In the genomic region with DNA sequence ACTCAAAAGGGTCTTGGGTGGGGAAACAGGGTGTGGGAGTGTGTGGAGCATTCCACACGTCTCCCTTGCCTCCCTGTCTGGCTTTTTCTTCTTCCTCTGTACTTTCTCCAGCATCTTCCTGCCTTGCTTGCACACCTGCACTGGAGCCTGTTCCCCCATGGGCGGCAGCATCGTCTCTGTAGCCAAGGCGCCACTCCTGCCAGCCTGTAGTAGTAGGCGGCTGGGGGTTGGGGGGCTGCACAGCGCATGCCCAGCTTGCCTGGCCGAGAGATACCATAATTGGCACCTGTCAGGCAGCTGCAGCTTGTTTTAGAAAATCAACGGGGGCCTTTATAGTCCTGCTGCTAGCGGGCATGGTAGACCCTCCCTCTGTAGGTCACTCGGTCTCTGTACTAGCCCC, we compare ENCODE assay signal across 9 mouse cellular contexts. TPM values are rescaled to one million over a fixed set of nuclear protein-coding genes. Genes with fewer than 3 reads are reported as not detected.
A peak's percentile ranks its signal among the peaks of the same experiment; 100 is the strongest.
DNase-seq lines count a peak whose midpoint lies in the region; ATAC-seq and TF ChIP-seq lines count a peak whose summit lies in the region.
"Had no signal": no experiment of that assay in that cellular context is flagged by ENCODE, and none has a peak within 500 bp of the region (broad histone marks: within the 10 kb centered on the region; RNA-seq: fewer than 3 reads in every experiment).

No protein-coding gene starts in this region.

- TF ChIP-seq RAD21 in CH12.LX (IDR thresholded peaks at IDR 0.05; ENCODE audit: low read depth, low read length): no peak

- H3K9me3 ChIP-seq in CH12.LX (replicated peaks; ENCODE audit: low read length): no peaks in the 10 kb centered on the region
- no peaks in the 10 kb centered on the region for H3K9me3 ChIP-seq in hindbrain, postnatal 0 days (ENCODE audit: low read length)
- H3K9me3 ChIP-seq in lung, postnatal 0 days (ENCODE audit: low read length): no peaks in the 10 kb centered on the region

- H3K79me2 ChIP-seq in CH12.LX (replicated peaks; ENCODE audit: control insufficient read depth, extremely low read depth, insufficient read depth, poor library complexity, severe bottlenecking): no peaks in the 10 kb centered on the region

- no peaks in the 10 kb centered on the region for H3K4me1 ChIP-seq in CH12.LX (ENCODE audit: control insufficient read depth in 1 of 2, insufficient read depth in 2 of 2)
- peaks cover 19% of the 10 kb centered on the region for H3K4me1 ChIP-seq in hindbrain, postnatal 0 days (ENCODE audit: insufficient read depth, low read length)
- no peaks in the 10 kb centered on the region for H3K4me1 ChIP-seq in lung, postnatal 0 days (ENCODE audit: insufficient read depth, low read depth, low read length)

- no peak overlapping the region for H3K9ac ChIP-seq in CH12.LX (ENCODE audit: insufficient read depth, low read depth)
- no peak overlapping the region for H3K9ac ChIP-seq in hindbrain, postnatal 0 days (replicated peaks; ENCODE audit: low read length)
- H3K9ac ChIP-seq in lung, postnatal 0 days (replicated peaks; ENCODE audit: low read depth): no peak overlapping the region

- H3K27ac ChIP-seq in CH12.LX (ENCODE audit: insufficient read depth, low read depth): no peak overlapping the region
- no peak overlapping the region for H3K27ac ChIP-seq in hindbrain, postnatal 0 days
- no peak overlapping the region for H3K27ac ChIP-seq in lung, postnatal 0 days (ENCODE audit: low read length)

- H3K4me2 ChIP-seq in CH12.LX (ENCODE audit: insufficient read depth, low read depth, poor library complexity, severe bottlenecking): no peak overlapping the region
- no peak overlapping the region for H3K4me2 ChIP-seq in hindbrain, postnatal 0 days (ENCODE audit: low read depth, low read length)
- H3K4me2 ChIP-seq in lung, postnatal 0 days (replicated peaks; ENCODE audit: low read depth, low read length): no peak overlapping the region

- no peak for TF ChIP-seq EP300 in CH12.LX (IDR thresholded peaks at IDR 0.05; ENCODE audit: low read length)
- no peak for TF ChIP-seq EP300 in lung, postnatal 0 days (IDR thresholded peaks at IDR 0.05)

- dilution Hi-C loops in CH12.LX (cut with MboI; ENCODE audit: extremely low pct_ligation_motif_present, extremely low pct_unique_long_range_greater_than_20kb, low sequenced_read_pairs): no loop called here

- WGBS in hindbrain, postnatal 0 days: 41% methylated on average over 10 of the region's 10 CpGs
- 53% methylated on average over 10 of the region's 10 CpGs for WGBS in lung, postnatal 0 days

- peak; percentile 52 for ATAC-seq in hindbrain, postnatal 0 days
- ATAC-seq in lung, postnatal 0 days: no peak

- no peak for TF ChIP-seq CTCF in CH12.LX (conservative IDR thresholded peaks at IDR 0.05 in 1 of 2, IDR thresholded peaks at IDR 0.05 in 1 of 2; ENCODE audit: low read depth in 2 of 2, low read length in 2 of 2)
- peak; percentile 51 for TF ChIP-seq CTCF in hindbrain, postnatal 0 days (IDR thresholded peaks at IDR 0.05; ENCODE audit: low read depth)
- TF ChIP-seq CTCF in lung, postnatal 0 days (IDR thresholded peaks at IDR 0.05): no peak

- H3K36me3 ChIP-seq in CH12.LX (replicated peaks in 1 of 2; ENCODE audit: control insufficient read depth in 1 of 2, insufficient read depth in 1 of 2, low read length in 1 of 2): no peaks in the 10 kb centered on the region
- no peaks in the 10 kb centered on the region for H3K36me3 ChIP-seq in hindbrain, postnatal 0 days (ENCODE audit: insufficient read depth, low read length)
- no peaks in the 10 kb centered on the region for H3K36me3 ChIP-seq in lung, postnatal 0 days (ENCODE audit: insufficient read depth, low read length)

- in situ Hi-C loops in CH12.LX (cut with MboI; ENCODE audit: low pct_ligation_motif_present, low pct_unique_long_range_greater_than_20kb, low sequenced_read_pairs): no loop called here

- no peak overlapping the region for H3K4me3 ChIP-seq in CH12.LX (replicated peaks in 1 of 3; ENCODE audit: low read depth in 2 of 3, low read length in 2 of 3, poor library complexity in 1 of 3)
- no peak overlapping the region for H3K4me3 ChIP-seq in hindbrain, postnatal 0 days (ENCODE audit: low read length)
- no peak overlapping the region for H3K4me3 ChIP-seq in lung, postnatal 0 days (ENCODE audit: low read depth, low read length)

- peaks cover 100% of the 10 kb centered on the region for H3K27me3 ChIP-seq in CH12.LX (replicated peaks)
- H3K27me3 ChIP-seq in hindbrain, postnatal 0 days (ENCODE audit: insufficient read depth, low read length): no peaks in the 10 kb centered on the region
- H3K27me3 ChIP-seq in lung, postnatal 0 days (replicated peaks; ENCODE audit: insufficient read depth, low read length): no peaks in the 10 kb centered on the region

- intact Hi-C loops in left cerebral cortex, postnatal 36 days (cut with DNase I): no loop called here

- no peak for TF ChIP-seq POLR2A in CH12.LX (IDR thresholded peaks at IDR 0.05; ENCODE audit: low read depth, low read length)

- DNase-seq in CH12.LX (ENCODE audit: extremely low read depth): no peak
- peak; percentile 32 for DNase-seq in brain, embryonic 18.5 days (ENCODE audit: low read depth, low spot score)
- peak; percentile 76 for DNase-seq in hindbrain, postnatal 0 days (ENCODE audit: low spot score)
- DNase-seq in left cerebral cortex, postnatal 36 days (ENCODE audit: low spot score in 2 of 2): peak; percentile 50 to 64
- DNase-seq in spleen, postnatal 10 days (ENCODE audit: low spot score in 2 of 2): no peak
- no peak for DNase-seq in lung, postnatal 0 days (ENCODE audit: low spot score)
- DNase-seq in adrenal gland, postnatal 14 days: no peak
- no peak for DNase-seq in yolk sac, embryonic 10.5 days (ENCODE audit: low spot score)
- DNase-seq: gastrocnemius, postnatal 25 days had no signal

TF ChIP-seq in CH12.LX, 34 proteins besides CTCF, POLR2A, EP300 and RAD21:
- TF ChIP-seq CHD1 (IDR thresholded peaks at IDR 0.05; ENCODE audit: low read depth, low read length): no peak
- TF ChIP-seq NELFE (IDR thresholded peaks at IDR 0.05; ENCODE audit: low read depth, low read length): no peak
- TF ChIP-seq TBP (conservative IDR thresholded peaks at IDR 0.05; ENCODE audit: low read depth, low read length): no peak
- TF ChIP-seq NRF1 (IDR thresholded peaks at IDR 0.05; ENCODE audit: low read depth, low read length): peak; percentile 71
- no peak for TF ChIP-seq HCFC1 (IDR thresholded peaks at IDR 0.05; ENCODE audit: low read depth, low read length)
TF ChIP-seq in CH12.LX: peak in this region for 1.

RNA-seq across cellular contexts. Expression of a gene that starts 25.5 kb away (rescaled TPM):
- 17.9 TPM in 2 replicates for total RNA-seq in CH12.LX (2012; rRNA removed)
- 10.0 and 13.0 TPM in 2 replicates for total RNA-seq in CH12.LX (2014; rRNA removed)
- 11.3 and 12.6 TPM in 2 replicates for polyA plus RNA-seq in CH12.LX (2012; ENCODE audit: insufficient read length, low read depth)
- 72.6 and 78.4 TPM in 2 replicates for total RNA-seq in hindbrain, postnatal 0 days (2014; rRNA removed)
- 51.6 and 52.3 TPM in 2 replicates for polyA plus RNA-seq in hindbrain, postnatal 0 days (2015; fragmentation: Nextera tagmentation; extraction: Ambion mirVana)
- total RNA-seq in left cerebral cortex, postnatal 36 days (2021): 10 to 100 TPM; 34.7 to 39.6 TPM
- polyA plus RNA-seq in lung, postnatal 0 days (2015; fragmentation: Nextera tagmentation; extraction: Ambion mirVana): 48.4 and 48.5 TPM in 2 replicates
- 36.1 and 36.9 TPM in 2 replicates for total RNA-seq in adrenal gland, postnatal 14 days (2021)

RNA-seq across cellular contexts. Expression of a gene that starts 33.7 kb away (rescaled TPM):
- total RNA-seq in CH12.LX (2012; rRNA removed) (37.8 and 45.9 TPM in 2 replicates), CH12.LX (2014; rRNA removed) (29.2 and 35.7 TPM in 2 replicates)
- 23.6 and 23.8 TPM in 2 replicates for polyA plus RNA-seq in CH12.LX (2012; ENCODE audit: insufficient read length, low read depth)
- total RNA-seq in hindbrain, postnatal 0 days (2014; rRNA removed): 56.5 and 69.3 TPM in 2 replicates
- polyA plus RNA-seq in hindbrain, postnatal 0 days (2015; fragmentation: Nextera tagmentation; extraction: Ambion mirVana): 52.9 and 53.5 TPM in 2 replicates
- total RNA-seq in left cerebral cortex, postnatal 36 days (2021): 10 to 100 TPM; 16.9 to 17.0 TPM
- polyA plus RNA-seq in lung, postnatal 0 days (2015; fragmentation: Nextera tagmentation; extraction: Ambion mirVana): 29.7 and 34.7 TPM in 2 replicates
- 14.0 and 17.4 TPM in 2 replicates for total RNA-seq in adrenal gland, postnatal 14 days (2021)

RNA-seq across cellular contexts. Expression of a gene that starts 33.8 kb away (rescaled TPM):
- total RNA-seq in CH12.LX (2012; rRNA removed) (28.0 and 31.4 TPM in 2 replicates), CH12.LX (2014; rRNA removed) (16.3 and 19.4 TPM in 2 replicates)
- 10.8 and 12.6 TPM in 2 replicates for polyA plus RNA-seq in CH12.LX (2012; ENCODE audit: insufficient read length, low read depth)
- 58.6 and 70.5 TPM in 2 replicates for total RNA-seq in hindbrain, postnatal 0 days (2014; rRNA removed)
- polyA plus RNA-seq in hindbrain, postnatal 0 days (2015; fragmentation: Nextera tagmentation; extraction: Ambion mirVana): 53.0 and 54.6 TPM in 2 replicates
- total RNA-seq in left cerebral cortex, postnatal 36 days (2021): 10 to 100 TPM; 38.9 to 46.2 TPM
- 24.7 and 28.0 TPM in 2 replicates for polyA plus RNA-seq in lung, postnatal 0 days (2015; fragmentation: Nextera tagmentation; extraction: Ambion mirVana)
- total RNA-seq in adrenal gland, postnatal 14 days (2021): 21.5 and 22.2 TPM in 2 replicates

RNA-seq across cellular contexts. Expression of a gene that starts 38.8 kb away (rescaled TPM):
- total RNA-seq in CH12.LX (2012; rRNA removed): 0.34 TPM in 1 of 2 replicates, not detected in the other
- not detected in 2 replicates for total RNA-seq in CH12.LX (2014; rRNA removed)
- 0.63 TPM in 1 of 2 replicates, not detected in the other for polyA plus RNA-seq in CH12.LX (2012; ENCODE audit: insufficient read length, low read depth)
- total RNA-seq in hindbrain, postnatal 0 days (2014; rRNA removed): 1.8 and 10.9 TPM in 2 replicates
- polyA plus RNA-seq in hindbrain, postnatal 0 days (2015; fragmentation: Nextera tagmentation; extraction: Ambion mirVana): 3.5 and 3.7 TPM in 2 replicates
- 1 to 10 TPM; 3.4 to 4.3 TPM for total RNA-seq in left cerebral cortex, postnatal 36 days (2021)
- 9.1 and 10.7 TPM in 2 replicates for polyA plus RNA-seq in lung, postnatal 0 days (2015; fragmentation: Nextera tagmentation; extraction: Ambion mirVana)
- total RNA-seq in adrenal gland, postnatal 14 days (2021): 0.19 and 0.38 TPM in 2 replicates
- total RNA-seq: gastrocnemius, postnatal 25 days had no signal

RNA-seq across cellular contexts. Expression of a gene that starts 43.1 kb away (rescaled TPM):
- total RNA-seq in CH12.LX (2012; rRNA removed): 17.7 and 18.5 TPM in 2 replicates
- total RNA-seq in CH12.LX (2014; rRNA removed): 15.3 and 15.9 TPM in 2 replicates
- polyA plus RNA-seq in CH12.LX (2012; ENCODE audit: insufficient read length, low read depth): 11.6 and 12.2 TPM in 2 replicates
- 17.6 and 20.2 TPM in 2 replicates for total RNA-seq in hindbrain, postnatal 0 days (2014; rRNA removed)
- polyA plus RNA-seq in hindbrain, postnatal 0 days (2015; fragmentation: Nextera tagmentation; extraction: Ambion mirVana): 30.3 and 31.0 TPM in 2 replicates
- 10 to 100 TPM; 16.7 to 19.0 TPM for total RNA-seq in left cerebral cortex, postnatal 36 days (2021)
- 86.1 and 97.7 TPM in 2 replicates for polyA plus RNA-seq in lung, postnatal 0 days (2015; fragmentation: Nextera tagmentation; extraction: Ambion mirVana)
- total RNA-seq in adrenal gland, postnatal 14 days (2021): 22.9 and 26.2 TPM in 2 replicates

Comparison
In these comparisons a context has a peak if more than half of its experiments do, and no peak if none do; other contexts are left out.
1. DNase-seq: peak in brain, embryonic 18.5 days (single experiment), hindbrain, postnatal 0 days (single experiment) and left cerebral cortex, postnatal 36 days (2 of 2); none in CH12.LX (single experiment), spleen, postnatal 10 days (0 of 2), lung, postnatal 0 days (single experiment), adrenal gland, postnatal 14 days (single experiment) and yolk sac, embryonic 10.5 days (single experiment).